In the genomic region with DNA sequence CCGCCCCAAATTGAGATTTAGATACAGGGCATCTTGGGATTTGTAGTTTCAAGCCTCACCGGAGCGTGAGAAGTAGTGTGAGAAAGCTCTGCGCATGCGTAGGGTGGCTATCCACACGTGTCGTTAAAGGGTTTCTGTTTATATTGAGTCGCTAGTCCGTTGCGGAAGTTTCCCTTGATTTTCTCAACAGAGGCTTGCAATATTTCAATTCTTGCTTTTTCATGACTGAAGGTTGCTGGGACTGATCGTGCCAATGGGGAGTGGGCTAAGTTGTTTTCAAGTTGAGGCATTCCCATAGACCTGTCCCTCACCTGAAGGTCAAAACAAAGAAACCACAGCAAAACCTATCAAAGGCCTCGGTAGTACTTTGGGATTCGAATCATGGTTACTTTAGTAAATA, we compare ENCODE assay signal across 8 mouse cellular contexts. TPM values are rescaled to one million over a fixed set of nuclear protein-coding genes. Genes with fewer than 3 reads are reported as not detected.
DNase-seq lines count a peak whose midpoint lies in the region; ATAC-seq and TF ChIP-seq lines count a peak whose summit lies in the region.

No protein-coding gene starts in this region.

- H3K4me2 ChIP-seq in embryonic facial prominence, embryonic 15.5 days (replicated peaks), result peak overlapping the region; percentile 87
- H3K4me2 ChIP-seq in lung, embryonic 14.5 days, result peak overlapping the region; percentile 93
- peak overlapping the region; percentile 96 for H3K4me2 ChIP-seq in neural tube, embryonic 14.5 days (ENCODE audit: low read depth, low read length)

- H3K27ac ChIP-seq in bone marrow, adult 2 months (ENCODE audit: control insufficient read depth, insufficient read depth, low read depth, low read length, poor library complexity), result no peak overlapping the region
- H3K27ac ChIP-seq in embryonic facial prominence, embryonic 15.5 days (replicated peaks), result peak overlapping the region; percentile 100
- peak overlapping the region; percentile 100; the same call in 1 of the 2 replicates for H3K27ac ChIP-seq in lung, embryonic 14.5 days (ENCODE audit: low read depth)
- H3K27ac ChIP-seq in neural tube, embryonic 14.5 days (ENCODE audit: low read depth, low read length), result no peak overlapping the region

- H3K27me3 ChIP-seq in embryonic facial prominence, embryonic 15.5 days, result no peaks in the 10 kb centered on the region
- no peaks in the 10 kb centered on the region for H3K27me3 ChIP-seq in lung, embryonic 14.5 days (ENCODE audit: insufficient read depth, low read length)
- H3K27me3 ChIP-seq in neural tube, embryonic 14.5 days (ENCODE audit: control insufficient read depth, insufficient read depth, low read length), result no peaks in the 10 kb centered on the region

- no peak for TF ChIP-seq POLR2A in bone marrow, adult 2 months (IDR thresholded peaks at IDR 0.05; ENCODE audit: borderline replicate concordance, control insufficient read depth, low read depth, low read length)

- H3K4me3 ChIP-seq in bone marrow, adult 2 months (replicated peaks; ENCODE audit: control insufficient read depth, low read depth, low read length), result peak overlapping the region; percentile 50
- peak overlapping the region; percentile 82 for H3K4me3 ChIP-seq in embryonic facial prominence, embryonic 15.5 days (replicated peaks)
- H3K4me3 ChIP-seq in lung, embryonic 14.5 days (ENCODE audit: low read depth, low read length), result peak overlapping the region; percentile 83
- peak overlapping the region; percentile 77; the same call in 1 of the 2 replicates for H3K4me3 ChIP-seq in neural tube, embryonic 14.5 days (ENCODE audit: low read depth, low read length)

- no peak for TF ChIP-seq CTCF in bone marrow, adult 2 months (IDR thresholded peaks at IDR 0.05; ENCODE audit: control insufficient read depth, insufficient read depth, low read length)
- no peak for TF ChIP-seq CTCF in lung, embryonic 14.5 days (IDR thresholded peaks at IDR 0.05; ENCODE audit: low read depth)

- 2% methylated on average over 13 of the region's 13 CpGs for WGBS in bone marrow, adult 2 months
- 3% methylated on average over 13 of the region's 13 CpGs for WGBS in embryonic facial prominence, embryonic 15.5 days
- under 1% methylated on average over 13 of the region's 13 CpGs for WGBS in lung, embryonic 14.5 days
- 3% methylated on average over 13 of the region's 13 CpGs for WGBS in neural tube, embryonic 14.5 days

- 0 out of 2 replicates have a peak overlapping the region, but pooled peaks have one; percentile 66 for H3K9ac ChIP-seq in embryonic facial prominence, embryonic 15.5 days
- peak overlapping the region; percentile 90 for H3K9ac ChIP-seq in lung, embryonic 14.5 days
- no peak overlapping the region for H3K9ac ChIP-seq in neural tube, embryonic 14.5 days (replicated peaks; ENCODE audit: low read depth, low read length)

- H3K36me3 ChIP-seq in embryonic facial prominence, embryonic 15.5 days, result peaks cover 39% of the 10 kb centered on the region
- H3K36me3 ChIP-seq in lung, embryonic 14.5 days (ENCODE audit: insufficient read depth), result peaks cover 42% of the 10 kb centered on the region
- peaks cover 21% of the 10 kb centered on the region for H3K36me3 ChIP-seq in neural tube, embryonic 14.5 days (ENCODE audit: control insufficient read depth, insufficient read depth, low read length)

- H3K9me3 ChIP-seq in embryonic facial prominence, embryonic 15.5 days (replicated peaks), result no peaks in the 10 kb centered on the region
- H3K9me3 ChIP-seq in lung, embryonic 14.5 days (ENCODE audit: low read depth, low read length), result no peaks in the 10 kb centered on the region
- no peaks in the 10 kb centered on the region for H3K9me3 ChIP-seq in neural tube, embryonic 14.5 days (ENCODE audit: control insufficient read depth, low read length)

- intact Hi-C loops in heart, postnatal 14 days (cut with DNase I), result no loop called here

- DNase-seq in CD4-positive, CD25-positive, alpha-beta regulatory T cell, adult 2 months (ENCODE audit: low read depth, low spot score), result peak; percentile 94
- peak; percentile 69 to 74 for DNase-seq in heart, postnatal 14 days
- DNase-seq in layer of hippocampus, adult 11-12 months (ENCODE audit: low spot score), result peak; percentile 73
- DNase-seq in lung, embryonic 14.5 days, result peak; percentile 95
- peak; percentile 85 for DNase-seq in testis, postnatal 10 days (ENCODE audit: low spot score)

- no peak for ATAC-seq in embryonic facial prominence, embryonic 15.5 days (ENCODE audit: insufficient number of reproducible peaks, low FRiP score, low TSS enrichment, low read depth)
- ATAC-seq in lung, embryonic 14.5 days (ENCODE audit: insufficient read depth), result no peak
- ATAC-seq in neural tube, embryonic 14.5 days (ENCODE audit: low read depth), result no peak

- peaks cover 1% of the 10 kb centered on the region; the same call in 1 of the 2 replicates for H3K4me1 ChIP-seq in bone marrow, adult 2 months (ENCODE audit: control insufficient read depth, insufficient read depth, low read length)
- H3K4me1 ChIP-seq in embryonic facial prominence, embryonic 15.5 days, result peaks cover 26% of the 10 kb centered on the region
- 0 out of 2 replicates have a peak, but pooled peaks cover 16% of the 10 kb centered on the region for H3K4me1 ChIP-seq in lung, embryonic 14.5 days (ENCODE audit: insufficient read depth)
- H3K4me1 ChIP-seq in neural tube, embryonic 14.5 days (ENCODE audit: control insufficient read depth, insufficient read depth, low read length), result peaks cover 24% of the 10 kb centered on the region

RNA-seq across cellular contexts. Expression of a gene that starts 2.0 kb away (rescaled TPM):
- polyA plus RNA-seq in bone marrow, adult 2 months (2011; ENCODE audit: insufficient read depth, insufficient read length, low replicate concordance, missing spikeins), result 35.5 and 49.9 TPM in 2 replicates
- polyA plus RNA-seq in embryonic facial prominence, embryonic 15.5 days (2015; fragmentation: Nextera tagmentation; extraction: Ambion mirVana), result 31.4 and 32.9 TPM in 2 replicates
- total RNA-seq in heart, postnatal 14 days (2021), result 10 to 100 TPM; 28.0 to 42.2 TPM
- 17.9 and 20.2 TPM in 2 replicates for polyA plus RNA-seq in lung, embryonic 14.5 days (2014; fragmentation: Nextera tagmentation; extraction: Ambion mirVana)
- 30.8 and 45.8 TPM in 2 replicates for polyA plus RNA-seq in neural tube, embryonic 14.5 days (2014; fragmentation: Nextera tagmentation; extraction: Ambion mirVana)

RNA-seq across cellular contexts. Expression of a gene that starts 8.1 kb away (rescaled TPM):
- polyA plus RNA-seq in bone marrow, adult 2 months (2011; ENCODE audit: insufficient read depth, insufficient read length, low replicate concordance, missing spikeins), result 240 and 300 TPM in 2 replicates
- 114 and 117 TPM in 2 replicates for polyA plus RNA-seq in embryonic facial prominence, embryonic 15.5 days (2015; fragmentation: Nextera tagmentation; extraction: Ambion mirVana)
- 10 to 100 TPM; 90.8 to 99.1 TPM for total RNA-seq in heart, postnatal 14 days (2021)
- polyA plus RNA-seq in lung, embryonic 14.5 days (2014; fragmentation: Nextera tagmentation; extraction: Ambion mirVana), result 153 and 156 TPM in 2 replicates
- 153 and 161 TPM in 2 replicates for polyA plus RNA-seq in neural tube, embryonic 14.5 days (2014; fragmentation: Nextera tagmentation; extraction: Ambion mirVana)

RNA-seq across cellular contexts. Expression of a gene that starts 9.7 kb away (rescaled TPM):
- 20.7 and 46.6 TPM in 2 replicates for polyA plus RNA-seq in bone marrow, adult 2 months (2011; ENCODE audit: insufficient read depth, insufficient read length, low replicate concordance, missing spikeins)
- 117 and 119 TPM in 2 replicates for polyA plus RNA-seq in embryonic facial prominence, embryonic 15.5 days (2015; fragmentation: Nextera tagmentation; extraction: Ambion mirVana)
- total RNA-seq in heart, postnatal 14 days (2021), result 10 to 100 TPM; 65.7 to 67.1 TPM
- polyA plus RNA-seq in lung, embryonic 14.5 days (2014; fragmentation: Nextera tagmentation; extraction: Ambion mirVana), result 97.2 and 98.0 TPM in 2 replicates
- polyA plus RNA-seq in neural tube, embryonic 14.5 days (2014; fragmentation: Nextera tagmentation; extraction: Ambion mirVana), result 119 and 128 TPM in 2 replicates

RNA-seq across cellular contexts. Expression of a gene that starts 20.4 kb away (rescaled TPM):
- not detected in 2 replicates for polyA plus RNA-seq in bone marrow, adult 2 months (2011; ENCODE audit: insufficient read depth, insufficient read length, low replicate concordance, missing spikeins)
- polyA plus RNA-seq in embryonic facial prominence, embryonic 15.5 days (2015; fragmentation: Nextera tagmentation; extraction: Ambion mirVana), result 0.93 and 2.0 TPM in 2 replicates
- total RNA-seq in heart, postnatal 14 days (2021), result not detected
- polyA plus RNA-seq in lung, embryonic 14.5 days (2014; fragmentation: Nextera tagmentation; extraction: Ambion mirVana), result not detected in 2 replicates
- 0.12 TPM in 1 of 2 replicates, not detected in the other for polyA plus RNA-seq in neural tube, embryonic 14.5 days (2014; fragmentation: Nextera tagmentation; extraction: Ambion mirVana)

RNA-seq across cellular contexts. Expression of a gene that starts 25.1 kb away (rescaled TPM):
- 4.1 and 14.3 TPM in 2 replicates for polyA plus RNA-seq in bone marrow, adult 2 months (2011; ENCODE audit: insufficient read depth, insufficient read length, low replicate concordance, missing spikeins)
- 32.6 and 37.4 TPM in 2 replicates for polyA plus RNA-seq in embryonic facial prominence, embryonic 15.5 days (2015; fragmentation: Nextera tagmentation; extraction: Ambion mirVana)
- total RNA-seq in heart, postnatal 14 days (2021), result 1 to 10 TPM; 6.8 to 9.1 TPM
- polyA plus RNA-seq in lung, embryonic 14.5 days (2014; fragmentation: Nextera tagmentation; extraction: Ambion mirVana), result 23.1 and 23.7 TPM in 2 replicates
- 57.0 and 66.3 TPM in 2 replicates for polyA plus RNA-seq in neural tube, embryonic 14.5 days (2014; fragmentation: Nextera tagmentation; extraction: Ambion mirVana)

Comparison
In these comparisons a context has a peak if more than half of its experiments do, and no peak if none do; other contexts are left out.
1. H3K27ac ChIP-seq: peak in embryonic facial prominence, embryonic 15.5 days (single experiment) and lung, embryonic 14.5 days (single experiment); none in bone marrow, adult 2 months (single experiment) and neural tube, embryonic 14.5 days (single experiment).
2. Peak in every context shown above with its lines, with median percentiles within 50 percentile points of each other: DNase-seq, H3K4me3 ChIP-seq and H3K4me2 ChIP-seq.